11 mouse cellular contexts compared by ENCODE assay signal in the genomic region with DNA sequence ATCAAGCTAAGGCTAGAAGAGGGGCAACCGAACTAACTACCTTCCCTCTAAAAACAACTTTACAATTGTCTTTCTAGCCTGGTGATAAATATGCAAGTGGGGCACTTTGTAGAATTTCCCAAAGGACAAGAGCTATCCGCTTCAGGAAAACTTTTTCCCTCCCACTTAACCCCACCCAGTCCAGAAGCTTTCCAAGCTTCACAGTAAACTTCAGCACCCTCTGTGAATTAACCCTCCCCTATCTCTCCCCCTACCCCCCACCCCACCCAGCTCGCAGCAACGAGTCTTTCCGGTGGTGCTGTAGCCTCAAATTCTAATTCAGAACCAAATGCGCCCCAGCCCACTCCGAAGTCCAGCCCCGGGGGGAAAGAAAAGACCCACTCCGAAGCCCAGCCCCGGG. TPM values are rescaled to one million over a fixed set of nuclear protein-coding genes. Genes with fewer than 3 reads are reported as not detected.
DNase-seq lines count a peak whose midpoint lies in the region; ATAC-seq and TF ChIP-seq lines count a peak whose summit lies in the region.
"Had no signal": no experiment of that assay in that cellular context is flagged by ENCODE, and none has a peak within 500 bp of the region (broad histone marks: within the 10 kb centered on the region; RNA-seq: fewer than 3 reads in every experiment).

No protein-coding gene starts in this region.

- no peak for DNase-seq in hindbrain, embryonic 10.5 days (ENCODE audit: low spot score)
- DNase-seq in hindbrain, embryonic 11.5 days (ENCODE audit: low spot score): no peak
- DNase-seq in neural tube, embryonic 10.5 days (ENCODE audit: extremely low spot score, low spot score): no peak
- no peak for DNase-seq in limb, embryonic 10.5 days (ENCODE audit: low spot score)
- no peak for DNase-seq in layer of hippocampus, adult 2 months (ENCODE audit: low spot score in 2 of 2)
- DNase-seq in layer of hippocampus, adult 9-10 months (ENCODE audit: low spot score): no peak
- DNase-seq: right cerebral cortex, postnatal 4 days had no signal

- H3K9ac ChIP-seq in hindbrain, embryonic 11.5 days (ENCODE audit: low read depth, low read length): no peak overlapping the region
- H3K9ac ChIP-seq in neural tube, embryonic 12.5 days: no peak overlapping the region

- peaks cover 71% of the 10 kb centered on the region for H3K27me3 ChIP-seq in hindbrain, embryonic 10.5 days (ENCODE audit: insufficient read depth, poor library complexity, severe bottlenecking)
- peaks cover 54% of the 10 kb centered on the region for H3K27me3 ChIP-seq in hindbrain, embryonic 11.5 days (ENCODE audit: control insufficient read depth, insufficient read depth, low read length)
- H3K27me3 ChIP-seq in neural tube, embryonic 12.5 days (replicated peaks): peaks cover 66% of the 10 kb centered on the region
- H3K27me3 ChIP-seq in limb, embryonic 10.5 days (ENCODE audit: low read depth, poor library complexity, severe bottlenecking): peaks cover 79% of the 10 kb centered on the region

- ATAC-seq in hindbrain, embryonic 11.5 days (ENCODE audit: low FRiP score): no peak
- no peak for ATAC-seq in neural tube, embryonic 12.5 days (ENCODE audit: low FRiP score, low read depth)
- ATAC-seq in erythroblast, adult 5-6 weeks (replicated peaks; ENCODE audit: low FRiP score, poor library complexity, severe bottlenecking): no peak

- H3K4me2 ChIP-seq in hindbrain, embryonic 11.5 days (replicated peaks; ENCODE audit: low read depth, low read length): no peak overlapping the region
- H3K4me2 ChIP-seq in neural tube, embryonic 12.5 days (replicated peaks): peak overlapping the region; percentile 96

- peak overlapping the region; percentile 16; the same call in 1 of the 2 replicates for H3K4me3 ChIP-seq in hindbrain, embryonic 10.5 days
- H3K4me3 ChIP-seq in hindbrain, embryonic 11.5 days (ENCODE audit: low read depth, low read length): no peak overlapping the region
- no peak overlapping the region for H3K4me3 ChIP-seq in neural tube, embryonic 12.5 days
- H3K4me3 ChIP-seq in limb, embryonic 10.5 days: peak overlapping the region; percentile 29
- no peak overlapping the region for H3K4me3 ChIP-seq in layer of hippocampus, adult 2 months

- peaks cover 38% of the 10 kb centered on the region for H3K4me1 ChIP-seq in hindbrain, embryonic 10.5 days (replicated peaks)
- peaks cover 9% of the 10 kb centered on the region for H3K4me1 ChIP-seq in hindbrain, embryonic 11.5 days (replicated peaks; ENCODE audit: control insufficient read depth, insufficient read depth, low read length)
- peaks cover 36% of the 10 kb centered on the region for H3K4me1 ChIP-seq in neural tube, embryonic 12.5 days
- peaks cover 40% of the 10 kb centered on the region for H3K4me1 ChIP-seq in limb, embryonic 10.5 days

- H3K27ac ChIP-seq in hindbrain, embryonic 10.5 days: no peak overlapping the region
- H3K27ac ChIP-seq in hindbrain, embryonic 11.5 days (ENCODE audit: low read depth, low read length): no peak overlapping the region
- no peak overlapping the region for H3K27ac ChIP-seq in neural tube, embryonic 12.5 days
- H3K27ac ChIP-seq in limb, embryonic 10.5 days: no peak overlapping the region
- H3K27ac ChIP-seq in layer of hippocampus, adult 2 months: no peak overlapping the region

- H3K36me3 ChIP-seq in hindbrain, embryonic 10.5 days: no peaks in the 10 kb centered on the region
- no peaks in the 10 kb centered on the region for H3K36me3 ChIP-seq in hindbrain, embryonic 11.5 days (ENCODE audit: control insufficient read depth, insufficient read depth, low read length)
- no peaks in the 10 kb centered on the region for H3K36me3 ChIP-seq in neural tube, embryonic 12.5 days
- no peaks in the 10 kb centered on the region for H3K36me3 ChIP-seq in limb, embryonic 10.5 days

- TF ChIP-seq CTCF in layer of hippocampus, adult 2 months (conservative IDR thresholded peaks at IDR 0.05): no peak

- WGBS in hindbrain, embryonic 10.5 days: 4% methylated on average over 10 of the region's 10 CpGs
- 11% methylated on average over 9 of the region's 10 CpGs for WGBS in hindbrain, embryonic 11.5 days
- WGBS in neural tube, embryonic 12.5 days: 2% methylated on average over 10 of the region's 10 CpGs
- WGBS in limb, embryonic 10.5 days: 1% methylated on average over 10 of the region's 10 CpGs

- H3K9me3 ChIP-seq in hindbrain, embryonic 10.5 days: no peaks in the 10 kb centered on the region
- H3K9me3 ChIP-seq in hindbrain, embryonic 11.5 days (ENCODE audit: control insufficient read depth, low read length): no peaks in the 10 kb centered on the region
- no peaks in the 10 kb centered on the region for H3K9me3 ChIP-seq in neural tube, embryonic 12.5 days
- no peaks in the 10 kb centered on the region for H3K9me3 ChIP-seq in limb, embryonic 10.5 days (replicated peaks)

RNA-seq across cellular contexts. Expression of gene Ovol2, which starts 2.5 kb away (rescaled TPM):
- 0.22 and 0.27 TPM in 2 replicates for polyA plus RNA-seq in hindbrain, embryonic 10.5 days (2016; fragmentation: Nextera tagmentation; extraction: Ambion mirVana)
- 0.25 and 0.28 TPM in 2 replicates for polyA plus RNA-seq in hindbrain, embryonic 11.5 days (2014; fragmentation: Nextera tagmentation; extraction: Ambion mirVana)
- 0.13 and 0.16 TPM in 2 replicates for polyA plus RNA-seq in neural tube, embryonic 12.5 days (2016; fragmentation: Nextera tagmentation; extraction: Ambion mirVana)
- polyA plus RNA-seq in limb, embryonic 10.5 days (2016; fragmentation: Nextera tagmentation; extraction: Ambion mirVana): 0.41 and 0.97 TPM in 2 replicates
- total RNA-seq in erythroblast, adult 5-6 weeks (2015; ENCODE audit: low replicate concordance): not detected in 2 replicates
- not detected in 2 replicates for total RNA-seq in erythroblast, adult 5-6 weeks (2017; ENCODE audit: low replicate concordance)
- 1 to 10 TPM; 1.1 TPM for total RNA-seq in layer of hippocampus, adult 2 months (2021)
- total RNA-seq: gastrocnemius, adult 18-20 months had no signal
- polyA plus RNA-seq: neural tube, embryonic 14.5 days had no signal

RNA-seq across cellular contexts. Expression of gene Kat14, which starts 39.3 kb away (rescaled TPM):
- polyA plus RNA-seq in hindbrain, embryonic 10.5 days (2016; fragmentation: Nextera tagmentation; extraction: Ambion mirVana): 47.9 and 60.4 TPM in 2 replicates
- polyA plus RNA-seq in hindbrain, embryonic 11.5 days (2014; fragmentation: Nextera tagmentation; extraction: Ambion mirVana): 30.8 and 31.0 TPM in 2 replicates
- polyA plus RNA-seq in neural tube, embryonic 12.5 days (2016; fragmentation: Nextera tagmentation; extraction: Ambion mirVana): 38.8 and 39.8 TPM in 2 replicates
- polyA plus RNA-seq in limb, embryonic 10.5 days (2016; fragmentation: Nextera tagmentation; extraction: Ambion mirVana): 68.7 and 71.3 TPM in 2 replicates
- total RNA-seq in erythroblast, adult 5-6 weeks (2015; ENCODE audit: low replicate concordance): 7.1 and 8.6 TPM in 2 replicates
- total RNA-seq in erythroblast, adult 5-6 weeks (2017; ENCODE audit: low replicate concordance): 9.5 and 13.5 TPM in 2 replicates
- total RNA-seq in layer of hippocampus, adult 2 months (2021): 10 to 100 TPM; 31.4 to 32.7 TPM

RNA-seq across cellular contexts. Expression of gene Pet117, which starts 39.3 kb away (rescaled TPM):
- polyA plus RNA-seq in hindbrain, embryonic 10.5 days (2016; fragmentation: Nextera tagmentation; extraction: Ambion mirVana): 0.24 TPM in 1 of 2 replicates, not detected in the other
- 0.94 and 1.9 TPM in 2 replicates for polyA plus RNA-seq in hindbrain, embryonic 11.5 days (2014; fragmentation: Nextera tagmentation; extraction: Ambion mirVana)
- 3.3 TPM in 1 of 2 replicates, not detected in the other for polyA plus RNA-seq in neural tube, embryonic 12.5 days (2016; fragmentation: Nextera tagmentation; extraction: Ambion mirVana)
- 2.3 TPM in 1 of 2 replicates, not detected in the other for polyA plus RNA-seq in limb, embryonic 10.5 days (2016; fragmentation: Nextera tagmentation; extraction: Ambion mirVana)
- total RNA-seq in erythroblast, adult 5-6 weeks (2015; ENCODE audit: low replicate concordance): not detected in 2 replicates
- total RNA-seq in erythroblast, adult 5-6 weeks (2017; ENCODE audit: low replicate concordance): 5.4 TPM in 1 of 2 replicates, not detected in the other
- total RNA-seq in layer of hippocampus, adult 2 months (2021): 1 to 10 TPM; 7.7 to 7.9 TPM
- polyA plus RNA-seq: neural tube, embryonic 14.5 days had no signal

RNA-seq across cellular contexts. Expression of gene Snx5, which starts 58.7 kb away (rescaled TPM):
- polyA plus RNA-seq in hindbrain, embryonic 10.5 days (2016; fragmentation: Nextera tagmentation; extraction: Ambion mirVana): 91.8 and 110 TPM in 2 replicates
- polyA plus RNA-seq in hindbrain, embryonic 11.5 days (2014; fragmentation: Nextera tagmentation; extraction: Ambion mirVana): 104 and 108 TPM in 2 replicates
- 87.2 and 88.9 TPM in 2 replicates for polyA plus RNA-seq in neural tube, embryonic 12.5 days (2016; fragmentation: Nextera tagmentation; extraction: Ambion mirVana)
- 140 and 144 TPM in 2 replicates for polyA plus RNA-seq in limb, embryonic 10.5 days (2016; fragmentation: Nextera tagmentation; extraction: Ambion mirVana)
- 57.5 and 85.5 TPM in 2 replicates for total RNA-seq in erythroblast, adult 5-6 weeks (2015; ENCODE audit: low replicate concordance)
- 58.0 and 74.6 TPM in 2 replicates for total RNA-seq in erythroblast, adult 5-6 weeks (2017; ENCODE audit: low replicate concordance)
- total RNA-seq in layer of hippocampus, adult 2 months (2021): 10 to 100 TPM; 69.4 to 77.1 TPM

RNA-seq across cellular contexts. Expression of gene Mgme1, which starts 59.0 kb away (rescaled TPM):
- 18.5 and 25.0 TPM in 2 replicates for polyA plus RNA-seq in hindbrain, embryonic 10.5 days (2016; fragmentation: Nextera tagmentation; extraction: Ambion mirVana)
- polyA plus RNA-seq in hindbrain, embryonic 11.5 days (2014; fragmentation: Nextera tagmentation; extraction: Ambion mirVana): 15.8 and 17.2 TPM in 2 replicates
- 12.9 and 14.6 TPM in 2 replicates for polyA plus RNA-seq in neural tube, embryonic 12.5 days (2016; fragmentation: Nextera tagmentation; extraction: Ambion mirVana)
- 25.6 and 25.7 TPM in 2 replicates for polyA plus RNA-seq in limb, embryonic 10.5 days (2016; fragmentation: Nextera tagmentation; extraction: Ambion mirVana)
- total RNA-seq in erythroblast, adult 5-6 weeks (2015; ENCODE audit: low replicate concordance): 0.77 and 2.5 TPM in 2 replicates
- total RNA-seq in erythroblast, adult 5-6 weeks (2017; ENCODE audit: low replicate concordance): 4.6 and 6.1 TPM in 2 replicates
- 1 to 10 TPM; 4.7 to 4.8 TPM for total RNA-seq in layer of hippocampus, adult 2 months (2021)

Comparison
In these comparisons a context has a peak if more than half of its experiments do, and no peak if none do; other contexts are left out.
1. H3K4me3 ChIP-seq: peak in hindbrain, embryonic 10.5 days (single experiment) and limb, embryonic 10.5 days (single experiment); none in hindbrain, embryonic 11.5 days (single experiment), neural tube, embryonic 12.5 days (single experiment) and layer of hippocampus, adult 2 months (single experiment).